Mouse (Mus musculus) embryo, embryonic 10 days (tissue): ENCODE data around the gene Abcd3.
"Not testable (repeated sequence)": the region's sequence is repeated elsewhere in the genome, so short reads cannot be mapped to it uniquely, and the experiment has no call there.

ENCODE experiments used
- DNase-seq: peaks from one replicate; pipeline ENCODE4 v3.0.0-alpha.2; 2015; ENCODE audit warnings: low spot score

Abcd3 gene

GRCm38 (mm10) chr3:121818736-121819396 lies 3.8 kb upstream of the Abcd3 start:
- DNase-seq = no peak

- no peak for DNase-seq
Measured at GRCm38 (mm10) chr3:121815549-121816235, 590 bp upstream of the Abcd3 start.

- no peak for DNase-seq
Measured at GRCm38 (mm10) chr3:121814413-121814864, 663 bp downstream of the Abcd3 start.

- no peak for DNase-seq
Measured at GRCm38 (mm10) chr3:121813834-121814233, 1.3 kb downstream of the Abcd3 start.

GRCm38 (mm10) chr3:121808246-121808645 lies 6.9 kb downstream of the Abcd3 start:
- no peak for DNase-seq

- DNase-seq = no peak
Measured at GRCm38 (mm10) chr3:121794214-121794613, 20.9 kb downstream of the Abcd3 start.

GRCm38 (mm10) chr3:121792246-121792645 lies 22.9 kb downstream of the Abcd3 start:
- no peak for DNase-seq

- no peak for DNase-seq
Measured at GRCm38 (mm10) chr3:121790442-121790841, 24.7 kb downstream of the Abcd3 start.

- no peak for DNase-seq
Measured at GRCm38 (mm10) chr3:121789790-121790189, 25.3 kb downstream of the Abcd3 start.

- DNase-seq = no peak
Measured at GRCm38 (mm10) chr3:121783020-121783419, 32.1 kb downstream of the Abcd3 start.

GRCm38 (mm10) chr3:121777943-121778342 lies 37.2 kb downstream of the Abcd3 start:
- DNase-seq = peak; percentile 77

GRCm38 (mm10) chr3:121773336-121773735 lies 41.8 kb downstream of the Abcd3 start:
- not testable (repeated sequence) for DNase-seq

GRCm38 (mm10) chr3:121768770-121769169 lies 46.3 kb downstream of the Abcd3 start:
- DNase-seq = no peak

- no peak for DNase-seq
Measured at GRCm38 (mm10) chr3:121766818-121767217, 48.3 kb downstream of the Abcd3 start.

GRCm38 (mm10) chr3:121766048-121766447 lies 49.1 kb downstream of the Abcd3 start:
- no peak for DNase-seq

GRCm38 (mm10) chr3:121762056-121762852 lies 52.8 kb downstream of the Abcd3 start:
- peak; percentile 60 for DNase-seq

GRCm38 (mm10) chr3:121758373-121758772 lies 56.7 kb downstream of the Abcd3 start:
- no peak for DNase-seq

- DNase-seq = peak; percentile 3
Measured at GRCm38 (mm10) chr3:121755152-121755551, 60.0 kb downstream of the Abcd3 start.

GRCm38 (mm10) chr3:121754319-121755090 lies 60.6 kb downstream of the Abcd3 start:
- DNase-seq = peak; percentile 1

GRCm38 (mm10) chr3:121741186-121741848 lies 73.8 kb downstream of the Abcd3 start:
- DNase-seq = not testable (repeated sequence)

- no peak for DNase-seq
Measured at GRCm38 (mm10) chr3:121739489-121740213, 75.5 kb downstream of the Abcd3 start.
